Mouse (Mus musculus): ENCODE results near the gene Gm5767. TPM values are rescaled to one million over a fixed set of nuclear protein-coding genes. Genes with fewer than 3 reads are reported as not detected.

Gm5767 gene
- polyA plus RNA-seq, 1 experiment from 2014 or later = not detected

DNA sequence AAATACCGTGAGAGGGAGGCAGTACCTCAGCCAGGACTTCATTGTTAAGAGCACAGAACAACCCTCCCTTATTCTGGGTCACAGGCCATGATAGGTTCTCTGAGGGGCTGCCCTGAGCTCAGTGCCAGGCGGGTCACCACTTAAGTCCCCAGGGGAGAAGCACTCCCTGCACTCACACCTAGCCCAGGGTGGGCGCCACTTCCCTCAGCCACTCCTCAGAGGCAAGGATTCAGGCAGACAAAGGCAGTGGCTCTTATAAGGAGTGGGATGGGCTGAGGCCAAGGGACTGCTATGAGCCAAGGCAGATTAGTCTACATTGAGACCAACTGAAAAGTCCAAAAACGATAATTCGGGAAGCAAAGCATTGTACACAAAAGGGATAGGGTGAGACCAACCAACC, 15.2 kb upstream of the Gm5767 start:
- H3K4me3 ChIP-seq (ENCODE audit: low read depth, low read length) = no peak overlapping the region
- H3K4me2 ChIP-seq = no peak overlapping the region
- H3K36me3 ChIP-seq (ENCODE audit: control insufficient read depth, insufficient read depth, low read length) = peaks cover 4% of the 10 kb centered on the region
- no peak for ATAC-seq (replicated peaks; ENCODE audit: insufficient number of reproducible peaks, low FRiP score, low TSS enrichment)
- peaks cover 47% of the 10 kb centered on the region for H3K4me1 ChIP-seq (ENCODE audit: control insufficient read depth, insufficient read depth, low read length)
- no peak overlapping the region for H3K9ac ChIP-seq (ENCODE audit: low read depth, low read length)
- 86% methylated on average over 5 of the region's 5 CpGs for WGBS (ENCODE audit: insufficient replicate concordance)
- H3K9me3 ChIP-seq (replicated peaks; ENCODE audit: control insufficient read depth, low read length) = no peaks in the 10 kb centered on the region
- H3K27me3 ChIP-seq (ENCODE audit: control insufficient read depth, insufficient read depth, low read length) = no peaks in the 10 kb centered on the region
- H3K27ac ChIP-seq (ENCODE audit: low read depth, low read length) = no peak overlapping the region

DNA sequence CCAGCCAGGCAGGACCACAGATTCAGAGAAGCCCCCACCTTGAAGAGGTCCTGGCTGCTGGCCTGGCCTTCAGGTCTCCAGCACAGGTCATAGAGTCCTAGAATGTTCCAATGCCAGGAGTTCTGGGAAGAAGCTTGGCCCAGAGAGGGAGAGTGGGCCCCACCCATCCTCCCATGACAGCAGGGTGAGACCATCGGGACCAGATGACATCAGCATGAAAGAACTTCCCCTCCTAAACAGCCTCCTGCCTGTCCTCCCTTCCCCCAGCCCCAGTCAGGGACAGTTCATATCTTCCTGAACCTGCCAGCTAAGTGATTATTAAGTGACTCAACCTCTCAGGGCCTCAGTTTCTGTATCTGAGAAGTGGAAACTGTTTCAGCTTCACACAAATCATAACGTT, 14.1 kb upstream of the Gm5767 start:
- ATAC-seq (replicated peaks; ENCODE audit: insufficient number of reproducible peaks, low FRiP score, low TSS enrichment) = 0 out of 2 replicates have a peak, but pooled peaks have one; percentile 16
- H3K4me3 ChIP-seq (ENCODE audit: low read depth, low read length) = no peak overlapping the region
- H3K4me2 ChIP-seq = no peak overlapping the region
- H3K36me3 ChIP-seq (ENCODE audit: control insufficient read depth, insufficient read depth, low read length) = peaks cover 3% of the 10 kb centered on the region; the same call in 1 of the 2 replicates
- peaks cover 55% of the 10 kb centered on the region for H3K4me1 ChIP-seq (ENCODE audit: control insufficient read depth, insufficient read depth, low read length)
- H3K9me3 ChIP-seq (replicated peaks; ENCODE audit: control insufficient read depth, low read length) = no peaks in the 10 kb centered on the region
- no peaks in the 10 kb centered on the region for H3K27me3 ChIP-seq (ENCODE audit: control insufficient read depth, insufficient read depth, low read length)
- H3K27ac ChIP-seq (ENCODE audit: low read depth, low read length) = peak overlapping the region; percentile 22; the same call in 1 of the 2 replicates
- WGBS (ENCODE audit: insufficient replicate concordance) = 30% methylated on average over 2 of the region's 2 CpGs
- no peak overlapping the region for H3K9ac ChIP-seq (ENCODE audit: low read depth, low read length)

DNA sequence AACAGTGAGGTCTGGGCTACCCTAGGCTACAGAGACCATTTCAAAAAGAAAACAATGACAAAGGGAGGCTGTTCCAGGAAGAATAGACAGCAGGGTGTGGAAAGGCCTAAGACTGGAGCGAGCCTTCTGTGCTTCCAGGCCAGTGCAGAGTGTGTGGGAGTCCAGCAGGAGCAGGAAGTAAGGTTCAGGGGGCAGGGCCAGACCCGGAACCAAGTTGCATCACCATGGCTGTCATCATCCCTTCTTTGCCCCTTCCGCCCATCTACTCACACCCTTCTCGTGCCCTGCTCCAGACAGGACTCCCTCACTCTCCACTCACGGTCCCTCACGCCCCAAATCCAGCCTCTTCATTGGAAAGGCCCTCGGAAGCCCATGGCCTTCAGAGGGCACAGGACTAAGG, 13.3 kb upstream of the Gm5767 start:
- Histone ChIP-seq H3K4me2 (no peak overlapping the region), H3K27ac (ENCODE audit: low read depth, low read length) (no peak overlapping the region), H3K27me3 (ENCODE audit: control insufficient read depth, insufficient read depth, low read length) (no peaks in the 10 kb centered on the region), H3K4me1 (ENCODE audit: control insufficient read depth, insufficient read depth, low read length) (peaks cover 55% of the 10 kb centered on the region), H3K9ac (ENCODE audit: low read depth, low read length) (no peak overlapping the region), H3K36me3 (ENCODE audit: control insufficient read depth, insufficient read depth, low read length) (no peaks in the 10 kb centered on the region), H3K4me3 (ENCODE audit: low read depth, low read length) (no peak overlapping the region), H3K9me3 (replicated peaks; ENCODE audit: control insufficient read depth, low read length) (no peaks in the 10 kb centered on the region)
- no peak for ATAC-seq (replicated peaks; ENCODE audit: insufficient number of reproducible peaks, low FRiP score, low TSS enrichment)
- WGBS (ENCODE audit: insufficient replicate concordance) = 59% methylated on average over 7 of the region's 7 CpGs

DNA sequence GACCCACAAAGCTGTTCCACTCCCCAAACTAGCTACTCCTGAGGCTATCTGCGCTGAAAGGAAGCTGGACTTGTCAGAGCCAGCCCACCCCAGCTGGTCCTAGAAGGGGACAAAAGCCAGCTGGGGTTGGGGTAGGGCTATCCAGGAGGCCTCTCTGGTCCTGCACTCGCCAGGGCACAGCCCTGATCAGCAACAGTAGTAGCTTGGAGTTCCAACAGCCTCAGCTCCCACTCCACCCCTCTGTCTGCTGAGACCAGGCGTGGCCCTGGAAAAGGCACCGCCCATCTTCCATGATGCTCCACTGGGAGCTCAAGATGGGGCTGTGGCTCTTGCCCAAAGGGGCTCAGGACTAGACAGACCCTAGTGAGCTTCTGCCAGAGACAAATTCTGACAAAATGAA, 12.8 kb upstream of the Gm5767 start:
- 0 out of 2 replicates have a peak overlapping the region, but pooled peaks have one; percentile 17 for H3K27ac ChIP-seq (ENCODE audit: low read depth, low read length)
- H3K9me3 ChIP-seq (replicated peaks; ENCODE audit: control insufficient read depth, low read length) = no peaks in the 10 kb centered on the region
- H3K4me2 ChIP-seq = peak overlapping the region; percentile 17; the same call in 1 of the 2 replicates
- H3K27me3 ChIP-seq (ENCODE audit: control insufficient read depth, insufficient read depth, low read length) = no peaks in the 10 kb centered on the region
- H3K4me1 ChIP-seq (ENCODE audit: control insufficient read depth, insufficient read depth, low read length) = peaks cover 55% of the 10 kb centered on the region
- ATAC-seq (replicated peaks; ENCODE audit: insufficient number of reproducible peaks, low FRiP score, low TSS enrichment) = no peak
- no peaks in the 10 kb centered on the region for H3K36me3 ChIP-seq (ENCODE audit: control insufficient read depth, insufficient read depth, low read length)
- 60% methylated on average over 4 of the region's 4 CpGs for WGBS (ENCODE audit: insufficient replicate concordance)
- no peak overlapping the region for H3K9ac ChIP-seq (ENCODE audit: low read depth, low read length)
- H3K4me3 ChIP-seq (ENCODE audit: low read depth, low read length) = no peak overlapping the region

DNA sequence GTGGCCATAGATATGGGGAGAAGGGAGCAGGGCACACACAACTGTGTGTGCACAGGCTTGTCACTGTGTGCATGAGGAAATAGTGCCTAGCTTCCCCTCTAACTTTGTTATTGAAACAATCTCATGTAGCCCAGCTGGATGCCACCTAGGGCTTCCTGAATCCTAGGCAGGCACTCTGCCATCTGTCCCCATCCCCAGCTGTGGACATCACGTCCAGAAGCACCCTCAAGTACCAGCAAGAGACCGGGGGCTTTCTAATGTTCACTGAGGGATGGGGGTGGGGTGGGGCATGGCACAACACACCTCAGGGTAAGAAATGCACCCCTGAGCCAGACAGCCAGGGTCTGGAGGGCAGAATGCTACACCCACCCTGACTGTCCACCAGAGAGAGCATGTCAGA, 12.2 kb upstream of the Gm5767 start:
- no peak overlapping the region for H3K4me3 ChIP-seq (ENCODE audit: low read depth, low read length)
- peak overlapping the region; percentile 65 for H3K27ac ChIP-seq (ENCODE audit: low read depth, low read length)
- WGBS (ENCODE audit: insufficient replicate concordance) = 56% methylated on average over 2 of the region's 2 CpGs
- peak overlapping the region; percentile 43; the same call in 1 of the 2 replicates for H3K9ac ChIP-seq (ENCODE audit: low read depth, low read length)
- no peaks in the 10 kb centered on the region for H3K9me3 ChIP-seq (replicated peaks; ENCODE audit: control insufficient read depth, low read length)
- no peak for ATAC-seq (replicated peaks; ENCODE audit: insufficient number of reproducible peaks, low FRiP score, low TSS enrichment)
- no peaks in the 10 kb centered on the region for H3K36me3 ChIP-seq (ENCODE audit: control insufficient read depth, insufficient read depth, low read length)
- H3K4me1 ChIP-seq (ENCODE audit: control insufficient read depth, insufficient read depth, low read length) = peaks cover 55% of the 10 kb centered on the region
- H3K27me3 ChIP-seq (ENCODE audit: control insufficient read depth, insufficient read depth, low read length) = no peaks in the 10 kb centered on the region
- peak overlapping the region; percentile 42 for H3K4me2 ChIP-seq

DNA sequence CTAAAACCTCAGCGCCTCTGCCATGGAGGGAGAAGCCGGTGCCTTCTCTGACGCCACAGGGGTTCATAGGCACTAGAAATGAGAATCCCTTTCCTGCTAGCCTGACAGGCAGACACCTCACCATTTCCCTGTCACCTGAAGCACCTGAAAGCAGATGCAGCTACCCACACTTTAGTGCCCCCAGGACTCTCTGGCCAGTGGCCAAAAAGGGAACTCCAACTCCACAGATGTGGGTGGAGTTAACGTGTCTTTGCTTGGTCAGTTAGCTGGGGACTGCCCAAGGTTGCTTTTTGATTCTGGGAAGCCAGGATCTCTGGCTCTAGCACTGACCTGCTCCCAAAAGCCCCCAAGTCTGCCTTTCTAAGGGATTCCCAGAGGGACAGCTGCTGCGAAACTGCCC, 11.1 kb upstream of the Gm5767 start:
- Histone ChIP-seq H3K4me3 (ENCODE audit: low read depth, low read length) (peak overlapping the region; percentile 66; the same call in 1 of the 2 replicates), H3K9ac (ENCODE audit: low read depth, low read length) (peak overlapping the region; percentile 76), H3K27ac (ENCODE audit: low read depth, low read length) (peak overlapping the region; percentile 65; the same call in 1 of the 2 replicates), H3K4me1 (ENCODE audit: control insufficient read depth, insufficient read depth, low read length) (peaks cover 55% of the 10 kb centered on the region), H3K27me3 (ENCODE audit: control insufficient read depth, insufficient read depth, low read length) (no peaks in the 10 kb centered on the region), H3K4me2 (peak overlapping the region; percentile 81), H3K9me3 (replicated peaks; ENCODE audit: control insufficient read depth, low read length) (no peaks in the 10 kb centered on the region), H3K36me3 (ENCODE audit: control insufficient read depth, insufficient read depth, low read length) (no peaks in the 10 kb centered on the region)
- WGBS (ENCODE audit: insufficient replicate concordance) = 60% methylated on average over 5 of the region's 5 CpGs
- ATAC-seq (replicated peaks; ENCODE audit: insufficient number of reproducible peaks, low FRiP score, low TSS enrichment) = no peak

DNA sequence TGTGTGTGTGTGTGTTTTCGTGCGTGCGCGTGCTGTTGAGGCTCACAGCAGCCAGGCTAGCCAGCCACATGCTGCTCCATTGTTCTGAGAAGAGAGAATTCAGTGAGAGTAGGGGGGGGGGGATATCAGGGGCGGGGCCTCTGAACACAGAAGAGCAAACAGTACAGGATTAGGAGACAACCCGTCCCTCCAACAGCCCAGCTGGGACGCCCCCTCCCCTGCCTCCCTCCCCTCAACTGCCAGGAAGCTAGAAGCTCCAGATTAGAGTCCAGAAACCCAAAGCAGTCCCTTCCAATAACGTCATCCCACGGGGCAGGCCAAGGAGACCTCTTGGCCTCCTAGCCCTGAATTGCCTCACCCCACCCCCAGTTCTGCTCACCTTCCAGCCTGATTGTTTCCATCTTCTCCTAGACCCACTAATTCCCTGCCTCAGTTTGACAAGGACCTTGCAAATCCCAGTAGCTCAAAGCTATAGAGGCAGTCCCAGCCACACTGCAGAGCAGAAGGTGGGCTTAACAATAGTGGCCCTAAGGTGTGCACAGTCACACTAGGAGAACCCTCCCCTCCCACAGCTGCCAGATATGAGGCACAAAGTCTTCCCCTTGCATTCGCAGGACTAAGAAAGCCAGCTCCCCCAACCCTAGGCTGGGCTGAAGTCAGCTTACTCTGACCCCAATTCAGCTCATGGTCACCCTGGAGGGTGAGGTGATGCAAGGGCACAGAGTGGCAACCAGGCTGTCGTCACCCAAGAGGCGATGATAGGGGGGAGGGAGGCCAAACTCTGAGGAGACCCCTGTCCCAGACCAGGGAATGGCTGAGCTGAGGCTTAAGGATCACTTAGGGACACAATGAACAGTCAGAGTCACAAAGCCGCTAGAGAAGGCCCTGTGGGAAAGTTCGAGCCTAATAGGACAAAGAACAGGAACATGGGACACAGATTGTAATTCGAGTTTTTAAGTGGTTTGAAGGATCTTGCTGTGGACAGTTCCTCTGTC, 10.2 kb upstream of the Gm5767 start:
- no peaks in the 10 kb centered on the region for H3K36me3 ChIP-seq (ENCODE audit: control insufficient read depth, insufficient read depth, low read length)
- H3K9ac ChIP-seq (ENCODE audit: low read depth, low read length) = peak overlapping the region; percentile 76
- H3K27me3 ChIP-seq (ENCODE audit: control insufficient read depth, insufficient read depth, low read length) = no peaks in the 10 kb centered on the region
- no peaks in the 10 kb centered on the region for H3K9me3 ChIP-seq (replicated peaks; ENCODE audit: control insufficient read depth, low read length)
- WGBS (ENCODE audit: insufficient replicate concordance) = 10% methylated on average over 12 of the region's 15 CpGs
- ATAC-seq (replicated peaks; ENCODE audit: insufficient number of reproducible peaks, low FRiP score, low TSS enrichment) = no peak
- H3K4me3 ChIP-seq (ENCODE audit: low read depth, low read length) = peak overlapping the region; percentile 66
- peak overlapping the region; percentile 81 for H3K27ac ChIP-seq (ENCODE audit: low read depth, low read length)
- peak overlapping the region; percentile 81 for H3K4me2 ChIP-seq
- H3K4me1 ChIP-seq (ENCODE audit: control insufficient read depth, insufficient read depth, low read length) = peaks cover 55% of the 10 kb centered on the region

DNA sequence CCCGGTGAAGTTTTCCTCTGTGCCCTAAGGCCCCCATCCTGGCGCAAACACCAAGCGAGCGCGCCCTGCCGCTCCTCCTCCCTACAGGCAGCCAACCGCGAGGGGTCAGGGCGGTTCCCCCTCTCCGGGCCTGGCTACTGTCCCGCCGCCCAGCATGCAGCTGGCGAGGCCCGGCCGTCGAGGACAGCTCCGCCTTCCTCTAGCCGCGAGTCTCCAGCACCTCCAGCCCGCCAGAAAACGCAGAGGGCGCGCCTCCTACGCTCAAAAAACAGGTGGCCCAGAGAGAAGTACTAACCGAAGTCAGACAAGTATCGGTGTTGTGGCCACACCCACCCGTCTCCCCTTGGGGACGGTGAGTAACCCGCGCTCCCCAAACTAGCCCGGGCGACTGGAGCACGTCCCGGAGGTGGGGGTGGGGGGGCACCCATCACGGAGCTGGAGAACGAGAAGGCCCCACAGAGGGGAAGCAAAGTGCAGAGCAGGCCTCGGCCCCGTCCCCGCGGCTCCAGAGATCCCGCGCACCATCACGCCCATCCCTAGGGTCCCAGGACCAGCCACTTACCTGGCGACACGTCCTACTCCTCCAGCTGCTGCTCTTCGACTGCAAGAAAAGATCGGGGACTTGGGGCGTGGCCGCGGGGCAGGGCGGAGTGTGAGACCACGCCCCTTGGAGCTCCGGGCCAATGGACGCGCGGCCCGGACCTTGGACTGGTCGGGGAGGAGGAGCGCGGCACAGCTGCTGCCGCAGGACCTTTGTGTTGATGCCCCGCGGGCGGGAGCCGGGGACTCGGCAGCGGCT, 8.8 kb upstream of the Gm5767 start, which contains the start of gene Carhsp1:
Gene Carhsp1, minus strand, starts transcription at position 605 of the 799 bp plus-strand sequence.
- no peaks in the 10 kb centered on the region for H3K27me3 ChIP-seq (ENCODE audit: control insufficient read depth, insufficient read depth, low read length)
- peak; percentile 91 for ATAC-seq (replicated peaks; ENCODE audit: insufficient number of reproducible peaks, low FRiP score, low TSS enrichment)
- WGBS (ENCODE audit: insufficient replicate concordance) = under 1% methylated on average over 65 of the region's 67 CpGs
- H3K27ac ChIP-seq (ENCODE audit: low read depth, low read length) = peak within 1 kb of the TSS; percentile 81
- peak within 1 kb of the TSS; percentile 76 for H3K9ac ChIP-seq (ENCODE audit: low read depth, low read length)
- no peaks in the 10 kb centered on the region for H3K36me3 ChIP-seq (ENCODE audit: control insufficient read depth, insufficient read depth, low read length)
- peak within 1 kb of the TSS; percentile 81 for H3K4me2 ChIP-seq
- no peaks in the 10 kb centered on the region for H3K9me3 ChIP-seq (replicated peaks; ENCODE audit: control insufficient read depth, low read length)
- peaks cover 42% of the 10 kb centered on the region for H3K4me1 ChIP-seq (ENCODE audit: control insufficient read depth, insufficient read depth, low read length)
- peak within 1 kb of the TSS; percentile 66 for H3K4me3 ChIP-seq (ENCODE audit: low read depth, low read length)

Data from heart, embryonic 11.5 days (tissue).